In genomic region chr2:93032049-93032448, GRCm38 (mm10) we compare ENCODE assay signal across 8 mouse cellular contexts. TPM values are rescaled to one million over a fixed set of nuclear protein-coding genes. Genes with fewer than 3 reads are reported as not detected.
DNase-seq lines count a peak whose midpoint lies in the region; ATAC-seq and TF ChIP-seq lines count a peak whose summit lies in the region.
"Had no signal": no experiment of that assay in that cellular context is flagged by ENCODE, and none has a peak within 500 bp of the region (broad histone marks: within the 10 kb centered on the region; RNA-seq: fewer than 3 reads in every experiment).

No protein-coding gene starts in this region.

- no peak overlapping the region for H3K4me3 ChIP-seq in lung, postnatal 0 days (ENCODE audit: low read depth, low read length)
- H3K4me3 ChIP-seq in lung, adult 2 months (replicated peaks; ENCODE audit: extremely low read depth, low read depth, low read length), result no peak overlapping the region
- H3K4me3 ChIP-seq: erythroblast, embryonic 14.5 days had no signal

- TF ChIP-seq CTCF in lung, postnatal 0 days (IDR thresholded peaks at IDR 0.05), result no peak
- TF ChIP-seq CTCF in lung, adult 2 months (IDR thresholded peaks at IDR 0.05; ENCODE audit: insufficient read depth, low read length), result no peak

- H3K27ac ChIP-seq in lung, postnatal 0 days (ENCODE audit: low read length), result peak overlapping the region; percentile 51

- no peaks in the 10 kb centered on the region for H3K27me3 ChIP-seq in lung, postnatal 0 days (replicated peaks; ENCODE audit: insufficient read depth, low read length)

- no peak for TF ChIP-seq POLR2A in lung, adult 2 months (IDR thresholded peaks at IDR 0.05; ENCODE audit: borderline replicate concordance, extremely low read depth, low read depth, low read length)

- no peaks in the 10 kb centered on the region for H3K36me3 ChIP-seq in lung, postnatal 0 days (ENCODE audit: insufficient read depth, low read length)

- 63% methylated on average over 8 of the region's 8 CpGs for WGBS in lung, postnatal 0 days
- WGBS in lung, adult 2 months, result 71% methylated on average over 8 of the region's 8 CpGs

- peak; percentile 42 for DNase-seq in lung, postnatal 0 days (ENCODE audit: low spot score)
- no peak for DNase-seq in lung, adult 2 months
- peak; percentile 72 for DNase-seq in cerebellum, adult 11-12 months
- DNase-seq in gastrocnemius, postnatal 10 days, result peak; percentile 50
- DNase-seq in kidney, postnatal 25 days, result peak; percentile 36 to 76

- no peak overlapping the region for H3K9ac ChIP-seq in lung, postnatal 0 days (replicated peaks; ENCODE audit: low read depth)

- no peaks in the 10 kb centered on the region for H3K9me3 ChIP-seq in lung, postnatal 0 days (ENCODE audit: low read length)

- H3K4me1 ChIP-seq in lung, postnatal 0 days (ENCODE audit: insufficient read depth, low read depth, low read length), result peaks cover 33% of the 10 kb centered on the region
- peaks cover 28% of the 10 kb centered on the region for H3K4me1 ChIP-seq in lung, adult 2 months (ENCODE audit: control insufficient read depth, insufficient read depth, low read length)

- TF ChIP-seq EP300 in lung, postnatal 0 days (IDR thresholded peaks at IDR 0.05), result no peak

- peak; percentile 8; the same call in 1 of the 2 replicates for ATAC-seq in lung, postnatal 0 days
- ATAC-seq in erythroblast, adult 5-6 weeks (replicated peaks; ENCODE audit: low FRiP score, poor library complexity, severe bottlenecking), result no peak
- ATAC-seq in inflammation-experienced regulatory T-cells, adult 6 months, result no peak

- no peak overlapping the region for H3K4me2 ChIP-seq in lung, postnatal 0 days (replicated peaks; ENCODE audit: low read depth, low read length)

RNA-seq across cellular contexts. Expression of gene Prdm11, which starts 13.9 kb away (rescaled TPM):
- polyA plus RNA-seq in lung, postnatal 0 days (2015; fragmentation: Nextera tagmentation; extraction: Ambion mirVana), result 3.7 and 4.5 TPM in 2 replicates
- 12.3 and 14.1 TPM in 2 replicates for polyA plus RNA-seq in lung, adult 2 months (2012; rRNA removed)
- 1 to 10 TPM; 3.2 to 3.4 TPM for total RNA-seq in gastrocnemius, postnatal 10 days (2021)
- total RNA-seq in erythroblast, adult 5-6 weeks (2015; ENCODE audit: low replicate concordance), result 0.19 and 0.63 TPM in 2 replicates
- 0.77 and 0.98 TPM in 2 replicates for total RNA-seq in erythroblast, adult 5-6 weeks (2017; ENCODE audit: low replicate concordance)
- polyA plus RNA-seq in inflammation-experienced regulatory T-cells, adult 6 months (2017; shearing (Covaris generic)), result 1 to 10 TPM; 1.1 to 2.8 (median 2.0) TPM
